In the genomic region with DNA sequence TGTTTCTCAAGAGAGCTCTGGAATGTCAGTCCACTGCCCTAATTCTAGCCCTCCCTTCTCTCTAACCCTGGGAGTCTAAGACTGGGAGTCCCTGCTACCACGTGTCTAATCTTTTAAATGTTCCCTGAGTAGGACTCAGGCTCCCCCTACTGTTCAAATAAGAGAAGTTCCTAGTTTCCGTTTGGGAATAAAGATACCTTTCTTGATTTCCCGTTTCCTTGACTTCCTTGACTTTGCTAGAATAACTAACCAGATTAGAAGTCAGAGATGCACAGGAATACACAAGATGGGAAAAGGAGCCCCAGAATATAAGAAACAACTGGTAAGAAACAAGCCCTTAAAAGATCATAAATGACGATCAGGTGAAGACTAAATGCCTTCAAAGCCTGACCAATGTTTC, we compare ENCODE assay signal across 8 mouse cellular contexts. TPM values are rescaled to one million over a fixed set of nuclear protein-coding genes. Genes with fewer than 3 reads are reported as not detected.
DNase-seq lines count a peak whose midpoint lies in the region; ATAC-seq and TF ChIP-seq lines count a peak whose summit lies in the region.

No protein-coding gene starts in this region.

- peaks cover 10% of the 10 kb centered on the region for H3K4me1 ChIP-seq in bone marrow macrophage, adult 2 months (ENCODE audit: control insufficient read depth, insufficient read depth, low read length)
- peaks cover 35% of the 10 kb centered on the region for H3K4me1 ChIP-seq in liver, embryonic 13.5 days (replicated peaks)

- no peak for ATAC-seq in liver, embryonic 13.5 days (ENCODE audit: low read depth)

- TF ChIP-seq CTCF in layer of hippocampus, adult 2 months (conservative IDR thresholded peaks at IDR 0.05), result peak; percentile 86
- no peak for TF ChIP-seq CTCF in bone marrow macrophage, adult 2 months (IDR thresholded peaks at IDR 0.05; ENCODE audit: low read depth, low read length)

- H3K4me2 ChIP-seq in liver, embryonic 13.5 days, result peak overlapping the region; percentile 88

- H3K27me3 ChIP-seq in liver, embryonic 13.5 days, result no peaks in the 10 kb centered on the region

- TF ChIP-seq POLR2A in bone marrow macrophage, adult 2 months (IDR thresholded peaks at IDR 0.05; ENCODE audit: borderline replicate concordance, low read depth, low read length), result no peak

- no peaks in the 10 kb centered on the region for H3K9me3 ChIP-seq in liver, embryonic 13.5 days (replicated peaks)

- peaks cover 36% of the 10 kb centered on the region for H3K36me3 ChIP-seq in liver, embryonic 13.5 days

- no peak for DNase-seq in layer of hippocampus, adult 2 months (ENCODE audit: low spot score in 2 of 2)
- no peak for DNase-seq in layer of hippocampus, postnatal 25 days (ENCODE audit: extremely low spot score in 1 of 2, low spot score in 1 of 2)
- peak; percentile 71 for DNase-seq in forelimb bud, embryonic 11.5 days (ENCODE audit: low read depth, low spot score)
- no peak for DNase-seq in liver, embryonic 13.5 days
- peak; percentile 50 for DNase-seq in retina, postnatal 7 days (ENCODE audit: low read depth, low spot score)
- DNase-seq in layer of hippocampus, postnatal 36 days, result no peak
- no peak for DNase-seq in ovary, postnatal 36 days (ENCODE audit: low spot score)

- 8% methylated on average over 4 of the region's 4 CpGs for WGBS in liver, embryonic 13.5 days (ENCODE audit: insufficient replicate concordance)

- H3K4me3 ChIP-seq in layer of hippocampus, adult 2 months, result peak overlapping the region; percentile 75
- H3K4me3 ChIP-seq in bone marrow macrophage, adult 2 months (ENCODE audit: insufficient read depth, low read length), result peak overlapping the region; percentile 88
- H3K4me3 ChIP-seq in liver, embryonic 13.5 days (replicated peaks), result peak overlapping the region; percentile 81

- peak overlapping the region; percentile 98 for H3K27ac ChIP-seq in layer of hippocampus, adult 2 months
- peak overlapping the region; percentile 74 for H3K27ac ChIP-seq in bone marrow macrophage, adult 2 months (ENCODE audit: insufficient read depth, low read depth, low read length)
- peak overlapping the region; percentile 93 for H3K27ac ChIP-seq in liver, embryonic 13.5 days

- peak overlapping the region; percentile 86 for H3K9ac ChIP-seq in liver, embryonic 13.5 days

RNA-seq across cellular contexts. Expression of a gene that starts 1.2 kb away (rescaled TPM):
- total RNA-seq in layer of hippocampus, adult 2 months (2021), result 10 to 100 TPM; 12.2 to 14.3 TPM
- total RNA-seq in layer of hippocampus, postnatal 25 days (2021), result 10 to 100 TPM; 13.2 to 14.8 TPM
- polyA plus RNA-seq in bone marrow macrophage, adult 2 months (2012; ENCODE audit: insufficient read depth, insufficient read length, missing spikeins), result 9.6 and 15.4 TPM in 2 replicates
- 6.2 and 7.1 TPM in 2 replicates for polyA plus RNA-seq in liver, embryonic 13.5 days (2015; fragmentation: Nextera tagmentation; extraction: Ambion mirVana)
- 10 to 100 TPM; 14.1 to 14.3 TPM for total RNA-seq in layer of hippocampus, postnatal 36 days (2021)

RNA-seq across cellular contexts. Expression of a gene that starts 2.7 kb away (rescaled TPM):
- total RNA-seq in layer of hippocampus, adult 2 months (2021), result 1,000 to 10,000 TPM; 1,438 to 1,486 TPM
- 1,000 to 10,000 TPM; 1,459 to 1,623 TPM for total RNA-seq in layer of hippocampus, postnatal 25 days (2021)
- 2,460 and 2,819 TPM in 2 replicates for polyA plus RNA-seq in bone marrow macrophage, adult 2 months (2012; ENCODE audit: insufficient read depth, insufficient read length, missing spikeins)
- 2,776 and 3,150 TPM in 2 replicates for polyA plus RNA-seq in liver, embryonic 13.5 days (2015; fragmentation: Nextera tagmentation; extraction: Ambion mirVana)
- total RNA-seq in layer of hippocampus, postnatal 36 days (2021), result 1,000 to 10,000 TPM; 1,506 to 1,536 TPM

RNA-seq across cellular contexts. Expression of a gene that starts 19.4 kb away (rescaled TPM):
- 10 to 100 TPM; 61.4 to 64.4 TPM for total RNA-seq in layer of hippocampus, adult 2 months (2021)
- total RNA-seq in layer of hippocampus, postnatal 25 days (2021), result 10 to 100 TPM; 62.9 to 65.3 TPM
- 70.1 and 76.0 TPM in 2 replicates for polyA plus RNA-seq in bone marrow macrophage, adult 2 months (2012; ENCODE audit: insufficient read depth, insufficient read length, missing spikeins)
- 207 and 228 TPM in 2 replicates for polyA plus RNA-seq in liver, embryonic 13.5 days (2015; fragmentation: Nextera tagmentation; extraction: Ambion mirVana)
- total RNA-seq in layer of hippocampus, postnatal 36 days (2021), result 10 to 100 TPM; 61.9 to 66.9 TPM

RNA-seq across cellular contexts. Expression of a gene that starts 20.7 kb away (rescaled TPM):
- 1 to 10 TPM; 5.5 TPM for total RNA-seq in layer of hippocampus, adult 2 months (2021)
- 1 to 10 TPM; 4.6 to 5.0 TPM for total RNA-seq in layer of hippocampus, postnatal 25 days (2021)
- polyA plus RNA-seq in bone marrow macrophage, adult 2 months (2012; ENCODE audit: insufficient read depth, insufficient read length, missing spikeins), result 179 and 197 TPM in 2 replicates
- polyA plus RNA-seq in liver, embryonic 13.5 days (2015; fragmentation: Nextera tagmentation; extraction: Ambion mirVana), result 9.9 and 10.6 TPM in 2 replicates
- total RNA-seq in layer of hippocampus, postnatal 36 days (2021), result 1 to 10 TPM; 4.5 to 4.7 TPM

RNA-seq across cellular contexts. Expression of a gene that starts 43.1 kb away (rescaled TPM):
- 1 to 10 TPM; 5.7 to 5.9 TPM for total RNA-seq in layer of hippocampus, adult 2 months (2021)
- total RNA-seq in layer of hippocampus, postnatal 25 days (2021), result 1 to 10 TPM; 9.7 to 10.0 TPM
- polyA plus RNA-seq in bone marrow macrophage, adult 2 months (2012; ENCODE audit: insufficient read depth, insufficient read length, missing spikeins), result 2.2 and 2.6 TPM in 2 replicates
- polyA plus RNA-seq in liver, embryonic 13.5 days (2015; fragmentation: Nextera tagmentation; extraction: Ambion mirVana), result 1.2 and 1.9 TPM in 2 replicates
- total RNA-seq in layer of hippocampus, postnatal 36 days (2021), result 1 to 10 TPM; 7.8 to 8.0 TPM

Comparison
In these comparisons a context has a peak if more than half of its experiments do, and no peak if none do; other contexts are left out.
1. DNase-seq: peak in forelimb bud, embryonic 11.5 days (single experiment) and retina, postnatal 7 days (single experiment); none in layer of hippocampus, adult 2 months (0 of 2), layer of hippocampus, postnatal 25 days (0 of 2), liver, embryonic 13.5 days (single experiment), layer of hippocampus, postnatal 36 days (0 of 2) and ovary, postnatal 36 days (single experiment).
2. Peak in every context shown above with its lines, with median percentiles within 50 percentile points of each other: H3K27ac ChIP-seq and H3K4me3 ChIP-seq.